Mouse (Mus musculus): ENCODE results near the gene Trim65. TPM values are rescaled to one million over a fixed set of nuclear protein-coding genes. Genes with fewer than 3 reads are reported as not detected.

The Trim65 gene
- polyA plus RNA-seq, 1 experiment from 2014 or later: 3.9 TPM

GRCm38 (mm10) chr11:116143468-116143867 is 12.5 kb upstream of the Trim65 start:
- no peak for DNase-seq (ENCODE audit: low spot score)
- H3K9me3 ChIP-seq (ENCODE audit: low read length): no peaks in the 10 kb centered on the region
- no peak overlapping the region for H3K27ac ChIP-seq (ENCODE audit: low read length)
- peaks cover 5% of the 10 kb centered on the region; the same call in 1 of the 2 replicates for H3K36me3 ChIP-seq (ENCODE audit: insufficient read depth, low read length)
- H3K4me3 ChIP-seq (ENCODE audit: low read depth, low read length): no peak overlapping the region
- no peak overlapping the region for H3K9ac ChIP-seq (replicated peaks; ENCODE audit: low read depth)
- WGBS: 74% methylated on average over 3 of the region's 3 CpGs
- no peaks in the 10 kb centered on the region for H3K4me1 ChIP-seq (ENCODE audit: insufficient read depth, low read depth, low read length)
- H3K4me2 ChIP-seq (replicated peaks; ENCODE audit: low read depth, low read length): no peak overlapping the region
- no peak for ATAC-seq
- TF ChIP-seq EP300 (IDR thresholded peaks at IDR 0.05) (no peak), CTCF (IDR thresholded peaks at IDR 0.05) (no peak)
- no peaks in the 10 kb centered on the region for H3K27me3 ChIP-seq (replicated peaks; ENCODE audit: insufficient read depth, low read length)

DNA sequence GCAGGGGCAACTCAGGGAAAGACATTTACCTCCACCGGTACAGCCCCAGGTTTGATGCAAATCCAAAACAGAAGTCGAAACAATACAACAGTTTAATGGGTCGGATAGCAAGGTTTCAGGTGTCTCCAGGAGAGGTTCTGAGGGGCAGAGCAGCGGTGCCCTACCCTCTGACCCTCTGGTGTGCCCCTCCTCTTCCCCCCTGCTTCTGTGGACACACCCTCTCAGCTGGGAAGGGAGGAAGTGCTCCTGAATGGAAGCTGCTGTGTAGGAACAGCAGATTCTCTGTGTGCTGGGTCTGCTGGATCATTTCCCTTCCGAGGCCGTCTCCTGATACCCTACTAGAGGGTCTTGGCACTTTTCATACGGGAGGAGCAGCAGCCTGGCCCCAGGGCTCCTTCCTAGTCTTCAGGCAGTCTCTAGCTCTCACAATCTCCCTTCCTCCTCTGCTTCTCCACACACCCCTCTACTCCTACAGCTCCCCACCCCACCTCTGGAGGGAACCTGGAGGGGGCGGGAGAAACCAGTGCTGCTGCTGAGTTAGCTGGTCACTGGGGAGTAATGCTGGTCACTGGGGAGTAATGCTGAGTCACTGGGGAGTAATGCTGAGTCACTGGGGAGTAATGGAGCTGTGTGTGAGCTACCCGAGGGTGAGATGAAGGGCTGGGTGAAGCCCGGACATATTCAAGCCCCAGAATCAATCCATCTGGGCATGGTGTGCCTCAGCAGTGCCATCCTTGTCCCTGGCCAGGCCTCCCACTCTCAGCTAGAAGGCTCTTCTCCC is 11.5 kb upstream of the Trim65 start:
- no peaks in the 10 kb centered on the region for H3K4me1 ChIP-seq (ENCODE audit: insufficient read depth, low read depth, low read length)
- no peak overlapping the region for H3K27ac ChIP-seq (ENCODE audit: low read length)
- no peak for DNase-seq (ENCODE audit: low spot score)
- H3K36me3 ChIP-seq (ENCODE audit: insufficient read depth, low read length): peaks cover 5% of the 10 kb centered on the region; the same call in 1 of the 2 replicates
- H3K4me2 ChIP-seq (replicated peaks; ENCODE audit: low read depth, low read length): no peak overlapping the region
- no peaks in the 10 kb centered on the region for H3K9me3 ChIP-seq (ENCODE audit: low read length)
- H3K4me3 ChIP-seq (ENCODE audit: low read depth, low read length): no peak overlapping the region
- H3K9ac ChIP-seq (replicated peaks; ENCODE audit: low read depth): no peak overlapping the region
- TF ChIP-seq EP300 (IDR thresholded peaks at IDR 0.05) (no peak), CTCF (IDR thresholded peaks at IDR 0.05) (no peak)
- no peak for ATAC-seq
- WGBS: 65% methylated on average over 10 of the region's 10 CpGs
- H3K27me3 ChIP-seq (replicated peaks; ENCODE audit: insufficient read depth, low read length): no peaks in the 10 kb centered on the region

DNA sequence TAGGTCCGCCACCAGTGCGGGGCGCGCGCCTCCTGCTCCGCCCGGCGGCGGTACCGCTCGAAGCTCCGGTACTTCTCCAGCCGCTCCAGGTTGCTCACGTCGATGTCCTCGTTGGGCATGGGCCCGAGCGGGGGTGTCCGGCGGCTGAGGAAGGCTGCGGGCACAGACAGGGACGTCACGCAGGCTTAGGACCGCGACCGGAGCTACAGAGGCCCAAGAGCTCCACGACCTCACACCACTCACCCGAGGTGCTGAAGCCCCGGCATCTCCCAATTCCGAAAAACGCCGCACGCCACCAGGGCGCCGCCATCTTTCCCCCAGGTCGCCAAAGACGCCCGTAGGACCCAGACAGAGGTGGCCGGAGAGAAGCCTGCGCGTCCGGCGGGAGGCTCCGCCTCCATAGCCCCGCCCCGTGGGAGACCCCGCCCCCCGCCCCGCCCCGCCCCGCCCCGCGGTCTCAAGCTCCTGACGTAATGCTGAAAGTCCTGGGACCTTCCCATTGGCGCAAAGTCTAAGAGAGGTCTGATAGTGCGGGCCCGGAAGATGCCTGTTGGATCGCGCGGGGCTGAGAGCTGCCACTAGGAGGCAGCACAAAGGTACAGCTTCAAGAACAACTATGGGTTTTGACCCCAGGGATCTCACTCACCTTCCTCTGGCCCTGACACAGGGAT is 7.7 kb upstream of the Trim65 start, which contains the start of gene Mrpl38:
Gene Mrpl38, minus strand, starts transcription at position 401 of the 671 bp plus-strand sequence.
- WGBS: under 1% methylated on average over 42 of the region's 60 CpGs
- ATAC-seq: peak; percentile 98
- Histone ChIP-seq H3K9me3 (ENCODE audit: low read length) (no peaks in the 10 kb centered on the region), H3K36me3 (ENCODE audit: insufficient read depth, low read length) (0 out of 2 replicates have a peak, but pooled peaks cover 12% of the 10 kb centered on the region), H3K27me3 (replicated peaks; ENCODE audit: insufficient read depth, low read length) (no peaks in the 10 kb centered on the region), H3K9ac (replicated peaks; ENCODE audit: low read depth) (peak within 1 kb of the TSS; percentile 71), H3K4me3 (ENCODE audit: low read depth, low read length) (peak within 1 kb of the TSS; percentile 81), H3K27ac (ENCODE audit: low read length) (peak within 1 kb of the TSS; percentile 55), H3K4me1 (ENCODE audit: insufficient read depth, low read depth, low read length) (no peaks in the 10 kb centered on the region), H3K4me2 (replicated peaks; ENCODE audit: low read depth, low read length) (peak within 1 kb of the TSS; percentile 88)
- TF ChIP-seq EP300 (IDR thresholded peaks at IDR 0.05) (peak; percentile 72), CTCF (IDR thresholded peaks at IDR 0.05) (peak; percentile 88)
- DNase-seq (ENCODE audit: low spot score): peak; percentile 99

DNA sequence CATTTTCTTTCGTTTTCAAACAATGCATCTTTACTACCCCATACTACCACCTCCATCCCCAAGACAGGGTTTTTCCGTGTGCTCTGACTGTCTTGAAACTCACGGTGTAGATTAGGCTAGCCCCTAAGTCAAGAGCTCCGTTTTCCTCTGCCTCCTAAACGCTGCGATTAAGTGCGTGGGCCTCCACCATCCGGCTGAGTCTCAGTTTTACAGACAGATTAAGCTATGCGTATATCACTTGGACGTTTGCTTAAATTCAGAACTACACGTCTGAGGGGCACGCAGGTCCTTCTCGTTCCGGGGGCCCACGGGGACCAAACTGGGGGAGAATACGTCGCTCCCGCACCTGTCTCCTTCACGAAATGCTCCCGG is 7.2 kb upstream of the Trim65 start:
- ATAC-seq (no peak), DNase-seq (ENCODE audit: low spot score) (no peak)
- H3K27me3 ChIP-seq (replicated peaks; ENCODE audit: insufficient read depth, low read length): no peaks in the 10 kb centered on the region
- peak overlapping the region; percentile 71 for H3K9ac ChIP-seq (replicated peaks; ENCODE audit: low read depth)
- H3K4me2 ChIP-seq (replicated peaks; ENCODE audit: low read depth, low read length): peak overlapping the region; percentile 88
- TF ChIP-seq CTCF (IDR thresholded peaks at IDR 0.05) (no peak; the same call in 1 of the 2 replicates), EP300 (IDR thresholded peaks at IDR 0.05) (no peak)
- under 1% methylated on average over 20 of the region's 20 CpGs for WGBS
- H3K36me3 ChIP-seq (ENCODE audit: insufficient read depth, low read length): 0 out of 2 replicates have a peak, but pooled peaks cover 9% of the 10 kb centered on the region
- H3K27ac ChIP-seq (ENCODE audit: low read length): peak overlapping the region; percentile 55
- H3K9me3 ChIP-seq (ENCODE audit: low read length): no peaks in the 10 kb centered on the region
- H3K4me1 ChIP-seq (ENCODE audit: insufficient read depth, low read depth, low read length): no peaks in the 10 kb centered on the region
- peak overlapping the region; percentile 81 for H3K4me3 ChIP-seq (ENCODE audit: low read depth, low read length)

DNA sequence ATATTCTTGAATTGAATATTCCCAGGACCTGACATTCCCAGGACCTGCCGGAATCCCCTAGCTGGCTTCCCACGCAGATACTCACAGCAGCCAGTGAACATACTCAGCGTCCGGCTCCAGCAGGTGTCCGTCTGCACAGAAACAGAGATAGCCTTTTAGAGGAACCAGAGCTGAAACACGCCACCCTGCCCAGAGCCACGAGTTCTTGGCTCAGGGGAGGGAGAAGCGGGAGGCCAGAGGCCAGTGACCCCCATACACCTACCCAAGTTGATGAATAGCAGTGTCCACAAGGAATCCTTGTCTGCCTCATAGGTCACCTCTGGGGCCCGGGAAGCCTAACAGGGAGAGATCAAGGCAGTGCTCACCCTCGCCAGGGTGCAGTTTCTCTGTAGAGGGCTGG is 3.2 kb upstream of the Trim65 start:
- Histone ChIP-seq H3K27me3 (replicated peaks; ENCODE audit: insufficient read depth, low read length) (no peaks in the 10 kb centered on the region), H3K36me3 (ENCODE audit: insufficient read depth, low read length) (0 out of 2 replicates have a peak, but pooled peaks cover 7% of the 10 kb centered on the region), H3K4me1 (ENCODE audit: insufficient read depth, low read depth, low read length) (peaks cover 5% of the 10 kb centered on the region; the same call in 1 of the 2 replicates), H3K9ac (replicated peaks; ENCODE audit: low read depth) (no peak overlapping the region), H3K4me2 (replicated peaks; ENCODE audit: low read depth, low read length) (no peak overlapping the region), H3K4me3 (ENCODE audit: low read depth, low read length) (no peak overlapping the region), H3K27ac (ENCODE audit: low read length) (no peak overlapping the region), H3K9me3 (ENCODE audit: low read length) (no peaks in the 10 kb centered on the region)
- 81% methylated on average over 10 of the region's 10 CpGs for WGBS
- no peak for ATAC-seq
- no peak for DNase-seq (ENCODE audit: low spot score)
- TF ChIP-seq CTCF (IDR thresholded peaks at IDR 0.05): no peak

GRCm38 (mm10) chr11:116133497-116133896 is 2.6 kb upstream of the Trim65 start:
- ATAC-seq: no peak
- TF ChIP-seq EP300 (IDR thresholded peaks at IDR 0.05) (no peak), CTCF (IDR thresholded peaks at IDR 0.05) (no peak)
- H3K4me3 ChIP-seq (ENCODE audit: low read depth, low read length): no peak overlapping the region
- 0 out of 2 replicates have a peak, but pooled peaks cover 7% of the 10 kb centered on the region for H3K36me3 ChIP-seq (ENCODE audit: insufficient read depth, low read length)
- H3K27me3 ChIP-seq (replicated peaks; ENCODE audit: insufficient read depth, low read length): no peaks in the 10 kb centered on the region
- H3K27ac ChIP-seq (ENCODE audit: low read length): no peak overlapping the region
- H3K4me1 ChIP-seq (ENCODE audit: insufficient read depth, low read depth, low read length): peaks cover 5% of the 10 kb centered on the region; the same call in 1 of the 2 replicates
- DNase-seq (ENCODE audit: low spot score): no peak
- WGBS: 73% methylated on average over 5 of the region's 5 CpGs
- no peaks in the 10 kb centered on the region for H3K9me3 ChIP-seq (ENCODE audit: low read length)
- no peak overlapping the region for H3K4me2 ChIP-seq (replicated peaks; ENCODE audit: low read depth, low read length)
- H3K9ac ChIP-seq (replicated peaks; ENCODE audit: low read depth): no peak overlapping the region
